Mouse (Mus musculus): Measurements from ENCODE around the gene Olfm3. TPM values are rescaled to one million over a fixed set of nuclear protein-coding genes. Genes with fewer than 3 reads are reported as not detected.

Olfm3 gene
- total and polyA plus RNA-seq, 3 experiments, result not detected

GRCm38 (mm10) chr3:115049060-115049459 lies 145.2 kb downstream of the Olfm3 start:
- no peak for DNase-seq (ENCODE audit: low read depth, low spot score)
- no peaks in the 10 kb centered on the region for H3K9me3 ChIP-seq (replicated peaks; ENCODE audit: insufficient read depth, low read length)
- H3K4me3 ChIP-seq (ENCODE audit: control insufficient read depth in 1 of 2, insufficient read depth in 1 of 2, low read depth in 2 of 2, low read length in 2 of 2), result no peak overlapping the region
- H3K4me1 ChIP-seq (ENCODE audit: control insufficient read depth in 1 of 2, insufficient read depth in 2 of 2, low read length in 2 of 2), result no peaks in the 10 kb centered on the region
- H3K27me3 ChIP-seq (ENCODE audit: control insufficient read depth in 1 of 2, insufficient read depth in 2 of 2, low read length in 2 of 2), result no peaks in the 10 kb centered on the region
- no peaks in the 10 kb centered on the region for H3K79me2 ChIP-seq (ENCODE audit: control insufficient read depth, insufficient read depth, low read length, poor library complexity)
- no peak overlapping the region for H3K9ac ChIP-seq (ENCODE audit: control insufficient read depth, low read depth, low read length, poor library complexity, severe bottlenecking)
- TF ChIP-seq E2F4 (IDR thresholded peaks at IDR 0.05; ENCODE audit: borderline replicate concordance, low read depth, low read length) (no peak), CTCF (IDR thresholded peaks at IDR 0.05 in 2 of 3, conservative IDR thresholded peaks at IDR 0.05 in 1 of 3; ENCODE audit: control insufficient read depth in 1 of 3, insufficient read depth in 1 of 3, low read depth in 2 of 3, low read length in 3 of 3, poor library complexity in 1 of 3, severe bottlenecking in 1 of 3) (no peak), BHLHE40 (IDR thresholded peaks at IDR 0.05; ENCODE audit: borderline replicate concordance, low read depth, low read length) (no peak), USF1 (IDR thresholded peaks at IDR 0.05; ENCODE audit: low read depth, low read length) (0 out of 2 replicates have a peak, but pooled peaks have one; percentile 13), HCFC1 (IDR thresholded peaks at IDR 0.05; ENCODE audit: low read depth, low read length) (no peak), USF2 (IDR thresholded peaks at IDR 0.05; ENCODE audit: borderline replicate concordance in 1 of 2, insufficient read depth in 1 of 2, low read depth in 1 of 2, low read length in 2 of 2) (no peak)
- no peaks in the 10 kb centered on the region for H3K36me3 ChIP-seq (ENCODE audit: control insufficient read depth in 1 of 2, insufficient read depth in 2 of 2, low read length in 2 of 2)
- no peak overlapping the region for H3K27ac ChIP-seq (ENCODE audit: control insufficient read depth, low read depth, low read length)

- Histone ChIP-seq H3K4me1 (ENCODE audit: control insufficient read depth in 1 of 2, insufficient read depth in 2 of 2, low read length in 2 of 2) (no peaks in the 10 kb centered on the region), H3K36me3 (ENCODE audit: control insufficient read depth in 1 of 2, insufficient read depth in 2 of 2, low read length in 2 of 2) (no peaks in the 10 kb centered on the region), H3K79me2 (ENCODE audit: control insufficient read depth, insufficient read depth, low read length, poor library complexity) (no peaks in the 10 kb centered on the region), H3K27ac (ENCODE audit: control insufficient read depth, low read depth, low read length) (no peak overlapping the region), H3K27me3 (ENCODE audit: control insufficient read depth in 1 of 2, insufficient read depth in 2 of 2, low read length in 2 of 2) (no peaks in the 10 kb centered on the region), H3K9me3 (replicated peaks; ENCODE audit: insufficient read depth, low read length) (no peaks in the 10 kb centered on the region), H3K4me3 (ENCODE audit: control insufficient read depth in 1 of 2, insufficient read depth in 1 of 2, low read depth in 2 of 2, low read length in 2 of 2) (no peak overlapping the region), H3K9ac (ENCODE audit: control insufficient read depth, low read depth, low read length, poor library complexity, severe bottlenecking) (no peak overlapping the region)
- no peak for DNase-seq (ENCODE audit: low read depth, low spot score)
- no peak for TF ChIP-seq MYB (IDR thresholded peaks at IDR 0.05; ENCODE audit: low read depth, low read length)
- TF ChIP-seq ZKSCAN1 (IDR thresholded peaks at IDR 0.05; ENCODE audit: low read depth, low read length), result no peak
- no peak for TF ChIP-seq MAZ (IDR thresholded peaks at IDR 0.05; ENCODE audit: low read depth, low read length)
Observed at GRCm38 (mm10) chr3:115064901-115065300, 161.0 kb downstream of the Olfm3 start.

GRCm38 (mm10) chr3:115080428-115081181 lies 176.7 kb downstream of the Olfm3 start:
- H3K9me3 ChIP-seq (replicated peaks; ENCODE audit: insufficient read depth, low read length), result no peaks in the 10 kb centered on the region
- no peak overlapping the region for H3K4me3 ChIP-seq (ENCODE audit: control insufficient read depth in 1 of 2, insufficient read depth in 1 of 2, low read depth in 2 of 2, low read length in 2 of 2)
- TF ChIP-seq HCFC1 (IDR thresholded peaks at IDR 0.05; ENCODE audit: low read depth, low read length) (no peak), CHD1 (IDR thresholded peaks at IDR 0.05; ENCODE audit: low read depth, low read length) (no peak), MAZ (IDR thresholded peaks at IDR 0.05; ENCODE audit: low read depth, low read length) (no peak), BHLHE40 (IDR thresholded peaks at IDR 0.05; ENCODE audit: borderline replicate concordance, low read depth, low read length) (no peak), ZNF384 (IDR thresholded peaks at IDR 0.05; ENCODE audit: low read depth, low read length) (no peak), NELFE (IDR thresholded peaks at IDR 0.05; ENCODE audit: low read depth, low read length) (no peak), TCF12 (IDR thresholded peaks at IDR 0.05; ENCODE audit: low read depth, low read length) (no peak), POLR2A (IDR thresholded peaks at IDR 0.05; ENCODE audit: control insufficient read depth in 1 of 2, insufficient read depth in 1 of 2, low read depth in 1 of 2, low read length in 2 of 2, poor library complexity in 1 of 2) (no peak)
- no peaks in the 10 kb centered on the region for H3K36me3 ChIP-seq (ENCODE audit: control insufficient read depth in 1 of 2, insufficient read depth in 2 of 2, low read length in 2 of 2)
- H3K4me1 ChIP-seq (ENCODE audit: control insufficient read depth in 1 of 2, insufficient read depth in 2 of 2, low read length in 2 of 2), result no peaks in the 10 kb centered on the region
- H3K79me2 ChIP-seq (ENCODE audit: control insufficient read depth, insufficient read depth, low read length, poor library complexity), result no peaks in the 10 kb centered on the region
- no peak overlapping the region for H3K27ac ChIP-seq (ENCODE audit: control insufficient read depth, low read depth, low read length)
- no peak for DNase-seq (ENCODE audit: low read depth, low spot score)
- H3K27me3 ChIP-seq (ENCODE audit: control insufficient read depth in 1 of 2, insufficient read depth in 2 of 2, low read length in 2 of 2), result no peaks in the 10 kb centered on the region
- no peak overlapping the region for H3K9ac ChIP-seq (ENCODE audit: control insufficient read depth, low read depth, low read length, poor library complexity, severe bottlenecking)

Data from MEL (cell line).